Mouse (Mus musculus) limb, embryonic 12.5 days (tissue): ENCODE data around the gene Dagla. TPM values are rescaled to one million over a fixed set of nuclear protein-coding genes. Genes with fewer than 3 reads are reported as not detected.

Experiments used
- ATAC-seq: fragments of 200-750 bp; cut with Nextera tagmentation; 2 replicates; pipeline ENCODE4 v1.8.0; 2017; ENCODE audit warnings: low read depth, moderate TSS enrichment; ENCODE audit not compliant: insufficient number of reproducible peaks, insufficient read depth, low FRiP score, low TSS enrichment
- H3K27ac ChIP-seq: fragments of 300-500 bp; sonication (generic); 2 replicates; pipeline ENCODE4 v1.5.1; 2016; ENCODE audit warnings: mild to moderate bottlenecking, moderate library complexity
- H3K27me3 ChIP-seq: fragments of 300-500 bp; sonication (generic); 2 replicates; pipeline ENCODE4 v1.6.1; 2016; ENCODE audit warnings: mild to moderate bottlenecking, moderate library complexity
- H3K36me3 ChIP-seq: fragments of 300-500 bp; sonication (generic); 2 replicates; pipeline ENCODE4 v1.6.1; 2016; ENCODE audit warnings: mild to moderate bottlenecking, moderate library complexity
- H3K4me1 ChIP-seq: fragments of 300-500 bp; sonication (generic); replicated peaks from 2 replicates; pipeline ENCODE4 v1.6.1; 2016
- H3K4me2 ChIP-seq: fragments of 300-500 bp; sonication (generic); 2 replicates; pipeline ENCODE4 v1.6.1; 2016; ENCODE audit warnings: mild to moderate bottlenecking, moderate library complexity
- H3K4me3 ChIP-seq: fragments of 300-500 bp; sonication (generic); replicated peaks from 2 replicates; pipeline ENCODE4 v1.5.1; 2016; ENCODE audit warnings: mild to moderate bottlenecking
- H3K9ac ChIP-seq: fragments of 300-500 bp; sonication (generic); replicated peaks from 2 replicates; pipeline ENCODE4 v1.6.1; 2016; ENCODE audit warnings: mild to moderate bottlenecking, moderate library complexity
- H3K9me3 ChIP-seq: fragments of 300-500 bp; sonication (generic); 2 replicates; pipeline ENCODE4 v1.6.1; 2016; ENCODE audit warnings: mild to moderate bottlenecking, moderate library complexity
- WGBS: fragments of 180-500 bp; shearing (Covaris S2); methylation state at CpG from one replicate; pipeline ENCODE4 v1.1.7; 2016; 5-methylcytosine and 5-hydroxymethylcytosine counted together
- polyA plus RNA-seq: library from polyadenylated mRNA; unstranded; fragments of >200 nt; fragmentation: Nextera tagmentation; extraction: Ambion mirVana; gene quantifications from 2 replicates; pipeline ENCODE4 v1.2.1, GENCODE M21; 2016

Dagla gene
- polyA plus RNA-seq, 1 experiment from 2014 or later, result 1.8 TPM

DNA sequence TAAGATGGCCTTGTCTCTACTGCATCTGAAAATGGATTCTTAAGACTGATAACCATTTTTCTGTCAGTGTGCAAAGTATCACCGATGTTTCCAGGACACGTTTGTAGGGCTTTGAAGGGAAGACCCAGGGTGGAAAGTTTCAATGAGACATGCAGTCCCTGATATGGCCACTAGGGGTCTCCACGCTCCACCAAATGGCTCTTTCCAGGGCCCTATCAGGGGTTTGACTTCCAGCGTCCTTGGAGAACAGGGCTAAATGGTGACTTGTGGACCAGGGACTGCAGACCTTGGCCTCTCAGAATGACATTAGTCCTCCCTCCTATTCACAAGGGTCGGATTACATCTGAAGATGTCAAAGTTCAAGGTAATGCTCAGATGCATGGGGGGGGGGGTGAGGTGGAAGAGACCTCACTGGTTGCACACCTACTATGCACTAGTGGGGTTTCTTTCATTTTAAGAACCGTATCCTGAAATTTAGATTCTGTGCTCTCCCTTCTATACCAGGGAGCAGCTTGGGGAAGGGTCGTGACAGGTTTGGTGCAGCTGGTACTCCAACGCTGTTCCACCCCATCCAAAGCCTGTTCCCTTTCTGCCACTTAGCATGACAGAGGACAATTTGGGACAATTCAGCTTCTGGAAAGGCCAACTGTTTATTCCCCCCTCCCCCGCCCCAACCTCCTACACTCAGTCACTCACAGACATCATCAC, 29.0 kb upstream of the Dagla start:
- H3K27ac ChIP-seq, result no peak overlapping the region
- no peaks in the 10 kb centered on the region for H3K9me3 ChIP-seq
- peaks cover 53% of the 10 kb centered on the region for H3K27me3 ChIP-seq
- no peaks in the 10 kb centered on the region for H3K4me1 ChIP-seq
- WGBS, result 40% methylated on average over 9 of the region's 9 CpGs
- no peak overlapping the region for H3K4me2 ChIP-seq
- H3K4me3 ChIP-seq, result no peak overlapping the region
- H3K36me3 ChIP-seq, result no peaks in the 10 kb centered on the region
- ATAC-seq, result no peak
- H3K9ac ChIP-seq, result no peak overlapping the region

DNA sequence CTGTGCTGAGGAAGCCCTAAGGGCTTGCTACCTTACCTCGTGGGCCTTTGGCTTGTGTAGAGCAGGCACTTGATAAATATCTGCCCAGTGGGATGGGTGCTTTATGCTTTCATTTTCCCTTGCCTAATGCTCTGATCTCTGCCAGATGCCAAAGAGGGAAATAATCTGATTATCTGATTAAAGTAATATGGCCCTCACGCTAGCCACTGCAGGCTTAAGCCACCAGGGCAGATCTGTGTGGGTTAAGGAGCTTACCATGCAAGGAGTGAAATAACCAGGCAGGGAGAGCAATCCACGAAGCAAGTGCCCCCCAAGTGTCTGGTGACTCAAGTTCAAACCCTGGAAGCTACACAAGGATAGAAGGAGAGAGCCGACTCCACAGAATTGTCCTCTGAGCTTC, 27.0 kb upstream of the Dagla start:
- Histone ChIP-seq H3K36me3 (no peaks in the 10 kb centered on the region), H3K4me1 (0 out of 2 replicates have a peak, but pooled peaks cover under 1% of the 10 kb centered on the region), H3K9ac (no peak overlapping the region), H3K4me3 (no peak overlapping the region), H3K27ac (no peak overlapping the region), H3K9me3 (no peaks in the 10 kb centered on the region), H3K4me2 (no peak overlapping the region), H3K27me3 (peaks cover 39% of the 10 kb centered on the region)
- ATAC-seq, result no peak
- 66% methylated on average over 4 of the region's 4 CpGs for WGBS

DNA sequence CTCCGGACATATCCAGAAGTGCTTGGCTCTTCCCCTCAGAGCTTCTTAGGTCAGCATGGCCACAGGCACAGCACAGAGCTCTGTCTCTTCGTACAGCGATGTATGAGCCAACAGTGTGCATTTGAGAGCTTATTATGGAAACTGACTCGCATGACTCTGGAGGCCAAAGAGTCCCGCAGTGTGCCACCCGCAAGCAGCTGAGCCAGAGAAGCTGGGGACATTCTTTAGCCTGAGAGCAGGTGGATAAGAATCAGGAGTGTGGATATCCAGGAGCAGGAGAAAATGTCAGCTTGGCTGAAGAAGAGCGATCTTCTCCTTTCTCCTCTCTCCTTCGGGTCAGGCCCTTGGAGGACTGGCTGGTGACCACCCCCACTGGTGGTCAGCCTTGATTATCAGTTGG, 24.4 kb upstream of the Dagla start:
- no peak for ATAC-seq
- Histone ChIP-seq H3K9me3 (no peaks in the 10 kb centered on the region), H3K27ac (no peak overlapping the region), H3K4me2 (no peak overlapping the region), H3K4me1 (0 out of 2 replicates have a peak, but pooled peaks cover 8% of the 10 kb centered on the region), H3K36me3 (no peaks in the 10 kb centered on the region), H3K9ac (no peak overlapping the region), H3K4me3 (no peak overlapping the region), H3K27me3 (peaks cover 26% of the 10 kb centered on the region)
- WGBS, result 85% methylated on average over 8 of the region's 8 CpGs

DNA sequence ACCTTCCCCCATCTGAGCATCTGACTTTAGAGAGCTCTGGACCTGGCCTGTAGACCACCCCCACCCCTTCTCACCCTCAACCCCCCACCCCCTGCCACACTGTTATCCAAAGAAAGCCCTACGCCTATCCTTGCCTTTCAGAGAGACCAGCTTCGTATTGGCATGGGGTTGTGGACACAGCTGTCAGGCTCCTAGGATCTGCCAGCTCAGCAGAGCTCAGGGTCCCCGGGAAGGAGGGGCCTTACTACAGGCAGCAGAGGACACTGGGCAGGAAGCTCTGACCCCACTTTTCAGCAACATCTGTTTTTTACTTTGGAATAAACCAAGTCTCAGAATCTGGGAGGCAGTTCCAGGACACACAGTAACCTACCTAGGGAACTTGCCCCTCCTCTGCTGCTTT, 21.9 kb upstream of the Dagla start:
- WGBS, result 53% methylated on average over 3 of the region's 3 CpGs
- Histone ChIP-seq H3K4me1 (0 out of 2 replicates have a peak, but pooled peaks cover 8% of the 10 kb centered on the region), H3K27me3 (peaks cover 17% of the 10 kb centered on the region), H3K4me2 (no peak overlapping the region), H3K27ac (no peak overlapping the region), H3K9me3 (no peaks in the 10 kb centered on the region), H3K9ac (0 out of 2 replicates have a peak overlapping the region, but pooled peaks have one; percentile 19), H3K4me3 (no peak overlapping the region), H3K36me3 (no peaks in the 10 kb centered on the region)
- no peak for ATAC-seq

DNA sequence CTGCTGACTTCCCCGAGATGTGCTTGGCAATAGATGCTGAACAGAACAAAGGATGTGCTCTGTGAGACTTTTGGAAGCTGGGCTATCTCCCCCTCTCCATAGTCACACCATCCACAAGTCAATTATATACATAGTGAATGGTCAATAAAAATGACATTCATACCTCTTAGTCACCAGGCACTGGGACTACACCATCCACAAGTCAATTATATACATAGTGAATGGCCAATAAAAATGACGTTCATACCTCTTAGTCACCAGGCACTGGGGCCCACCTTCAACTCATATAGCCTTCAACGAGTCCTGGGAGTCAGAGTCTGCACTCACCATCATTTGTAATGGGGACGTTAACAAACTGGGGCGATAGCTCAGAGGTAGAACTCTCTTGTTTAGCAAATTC, 19.2 kb upstream of the Dagla start:
- H3K4me1 ChIP-seq, result 0 out of 2 replicates have a peak, but pooled peaks cover 8% of the 10 kb centered on the region
- no peaks in the 10 kb centered on the region for H3K9me3 ChIP-seq
- H3K27me3 ChIP-seq, result peaks cover 2% of the 10 kb centered on the region; the same call in 1 of the 2 replicates
- no peaks in the 10 kb centered on the region for H3K36me3 ChIP-seq
- H3K9ac ChIP-seq, result no peak overlapping the region
- H3K27ac ChIP-seq, result no peak overlapping the region
- ATAC-seq, result no peak
- WGBS, result 72% methylated on average over 5 of the region's 5 CpGs
- no peak overlapping the region for H3K4me2 ChIP-seq
- no peak overlapping the region for H3K4me3 ChIP-seq

DNA sequence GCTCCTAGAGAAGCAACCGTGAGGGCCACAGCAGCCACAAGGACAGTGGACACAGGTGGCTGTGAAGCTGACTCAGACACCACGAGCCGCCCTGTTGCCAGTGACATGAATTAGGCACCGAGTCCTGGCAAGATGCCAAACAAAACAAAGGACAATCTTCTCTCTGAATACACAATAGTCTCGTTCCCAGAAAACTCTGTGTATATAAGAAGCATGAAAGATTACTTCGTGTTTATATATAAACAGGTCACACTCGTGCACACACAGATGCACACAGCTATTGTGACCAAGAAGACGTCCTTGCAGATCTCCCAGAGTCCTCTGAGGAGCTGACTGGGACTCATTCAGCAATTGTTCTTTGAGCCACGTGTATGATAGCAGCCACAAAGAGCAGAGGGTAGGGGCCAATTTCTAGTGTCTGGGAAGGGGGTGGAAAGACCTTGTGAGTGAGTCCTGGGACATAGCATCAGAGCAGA, 18.7 kb upstream of the Dagla start:
- no peak overlapping the region for H3K4me2 ChIP-seq
- no peaks in the 10 kb centered on the region for H3K27me3 ChIP-seq
- H3K36me3 ChIP-seq, result no peaks in the 10 kb centered on the region
- no peak overlapping the region for H3K9ac ChIP-seq
- H3K4me1 ChIP-seq, result 0 out of 2 replicates have a peak, but pooled peaks cover 8% of the 10 kb centered on the region
- ATAC-seq, result no peak
- H3K27ac ChIP-seq, result no peak overlapping the region
- WGBS, result 64% methylated on average over 9 of the region's 9 CpGs
- H3K4me3 ChIP-seq, result no peak overlapping the region
- H3K9me3 ChIP-seq, result no peaks in the 10 kb centered on the region

DNA sequence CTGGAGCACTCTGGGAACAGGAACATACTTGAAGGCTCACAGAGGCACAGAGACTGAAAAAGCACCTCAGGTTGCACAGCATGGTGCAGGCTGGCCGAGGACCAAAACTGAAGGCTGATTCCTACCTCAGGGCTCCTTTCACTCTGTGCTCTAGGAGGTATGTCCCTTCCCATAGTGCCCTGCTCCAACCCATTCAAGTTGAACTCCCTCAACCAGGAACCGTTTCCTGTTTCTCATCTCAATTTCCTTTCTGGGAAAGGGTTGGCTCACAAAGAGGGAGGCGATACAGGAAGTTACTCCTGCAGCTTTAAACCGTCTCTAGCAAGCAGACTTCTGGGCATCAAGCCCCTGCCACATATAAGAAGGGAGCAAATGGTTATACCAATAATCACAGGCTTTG, 13.1 kb upstream of the Dagla start:
- H3K36me3 ChIP-seq, result no peaks in the 10 kb centered on the region
- no peaks in the 10 kb centered on the region for H3K27me3 ChIP-seq
- H3K27ac ChIP-seq, result no peak overlapping the region
- 67% methylated on average over 4 of the region's 4 CpGs for WGBS
- no peak overlapping the region for H3K9ac ChIP-seq
- H3K4me3 ChIP-seq, result no peak overlapping the region
- no peaks in the 10 kb centered on the region for H3K9me3 ChIP-seq
- no peak for ATAC-seq
- H3K4me2 ChIP-seq, result no peak overlapping the region
- no peaks in the 10 kb centered on the region for H3K4me1 ChIP-seq

DNA sequence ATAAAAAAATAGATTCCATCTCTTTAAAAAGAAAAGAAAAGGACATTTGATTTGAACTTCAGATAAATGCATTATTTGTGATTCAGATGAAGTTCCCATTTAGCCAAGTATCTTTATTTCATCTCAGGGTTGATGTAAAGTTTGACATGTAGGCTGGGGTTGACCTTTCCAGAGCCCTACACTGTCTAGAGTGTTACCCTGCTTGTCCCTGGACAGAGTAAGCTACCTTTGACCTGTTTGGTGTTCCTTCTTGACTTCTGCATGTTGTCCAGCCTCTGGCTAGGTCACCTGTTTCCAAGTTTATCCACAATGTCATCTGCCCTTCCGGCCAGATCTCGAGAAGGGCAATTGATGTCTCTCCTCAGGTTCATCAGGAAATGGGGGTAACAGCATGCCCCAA, 12.7 kb upstream of the Dagla start:
- H3K4me3 ChIP-seq, result no peak overlapping the region
- no peaks in the 10 kb centered on the region for H3K4me1 ChIP-seq
- no peak overlapping the region for H3K4me2 ChIP-seq
- WGBS, result 93% methylated on average over 2 of the region's 2 CpGs
- no peak for ATAC-seq
- no peaks in the 10 kb centered on the region for H3K9me3 ChIP-seq
- no peaks in the 10 kb centered on the region for H3K27me3 ChIP-seq
- no peak overlapping the region for H3K9ac ChIP-seq
- no peak overlapping the region for H3K27ac ChIP-seq
- H3K36me3 ChIP-seq, result no peaks in the 10 kb centered on the region

DNA sequence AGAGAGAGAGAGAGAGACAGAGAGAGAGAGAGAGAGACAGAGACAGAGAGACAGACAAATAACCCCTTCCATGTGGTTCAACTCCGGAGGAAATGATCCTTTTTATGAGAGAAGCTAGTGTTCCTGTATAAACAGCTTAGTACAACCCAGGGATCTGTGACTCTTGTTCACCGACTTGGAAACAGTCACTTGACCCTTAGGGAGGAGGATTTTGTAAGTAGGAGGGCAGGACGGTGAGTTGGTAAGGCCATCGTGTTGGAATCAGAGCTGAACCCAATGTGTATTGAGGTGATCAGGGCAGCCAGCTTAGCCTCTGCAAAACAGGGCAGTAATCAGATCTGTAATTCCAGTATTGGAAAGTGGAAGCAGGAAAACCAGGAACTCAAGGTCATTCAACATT, 12.3 kb upstream of the Dagla start:
- ATAC-seq, result no peak
- WGBS, result 47% methylated on average over 4 of the region's 4 CpGs

GRCm38 (mm10) chr19:10312072-10312471, 7.4 kb upstream of the Dagla start:
- Histone ChIP-seq H3K36me3 (no peaks in the 10 kb centered on the region), H3K27me3 (peaks cover 8% of the 10 kb centered on the region), H3K4me3 (no peak overlapping the region), H3K4me2 (no peak overlapping the region), H3K4me1 (0 out of 2 replicates have a peak, but pooled peaks cover 3% of the 10 kb centered on the region), H3K27ac (no peak overlapping the region), H3K9me3 (no peaks in the 10 kb centered on the region), H3K9ac (no peak overlapping the region)
- ATAC-seq, result no peak
- 70% methylated on average over 8 of the region's 8 CpGs for WGBS

More for the DNA sequence above, 12.3 kb upstream of the Dagla start:
- Histone ChIP-seq H3K4me3 (no peak overlapping the region), H3K9me3 (no peaks in the 10 kb centered on the region), H3K4me1 (no peaks in the 10 kb centered on the region), H3K4me2 (no peak overlapping the region), H3K36me3 (no peaks in the 10 kb centered on the region), H3K27me3 (no peaks in the 10 kb centered on the region), H3K27ac (no peak overlapping the region), H3K9ac (no peak overlapping the region)

GRCm38 (mm10) chr19:10308990-10309389, 4.3 kb upstream of the Dagla start:
- no peak overlapping the region for H3K4me3 ChIP-seq
- H3K4me2 ChIP-seq, result no peak overlapping the region
- WGBS, result 58% methylated on average over 2 of the region's 2 CpGs
- no peaks in the 10 kb centered on the region for H3K36me3 ChIP-seq
- H3K9ac ChIP-seq, result no peak overlapping the region
- H3K27ac ChIP-seq, result no peak overlapping the region
- peaks cover 12% of the 10 kb centered on the region; the same call in 1 of the 2 replicates for H3K4me1 ChIP-seq
- no peak for ATAC-seq
- H3K9me3 ChIP-seq, result no peaks in the 10 kb centered on the region
- H3K27me3 ChIP-seq, result peaks cover 36% of the 10 kb centered on the region

DNA sequence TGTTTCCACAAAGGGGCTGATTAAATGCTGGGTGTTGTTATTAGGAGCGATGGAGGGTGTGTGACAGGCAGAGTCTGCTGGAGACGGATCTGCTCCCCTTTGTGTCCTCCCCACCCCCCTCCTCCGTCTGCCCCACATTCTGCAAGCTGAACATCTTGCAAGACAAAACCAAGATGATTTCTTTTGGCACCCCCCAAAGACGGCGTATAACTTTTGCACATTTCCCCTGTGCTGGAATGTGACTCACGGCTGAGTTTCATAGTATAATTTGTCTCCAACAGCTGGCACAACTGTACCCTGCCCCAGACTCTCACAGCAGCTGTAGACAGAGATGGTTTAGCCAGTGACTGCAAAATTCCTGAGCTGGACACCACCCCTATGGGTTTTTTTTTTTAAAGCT, 3.3 kb upstream of the Dagla start:
- Histone ChIP-seq H3K9me3 (no peaks in the 10 kb centered on the region), H3K4me2 (no peak overlapping the region), H3K9ac (no peak overlapping the region), H3K36me3 (no peaks in the 10 kb centered on the region), H3K27me3 (peaks cover 47% of the 10 kb centered on the region), H3K4me3 (no peak overlapping the region), H3K4me1 (peaks cover 12% of the 10 kb centered on the region; the same call in 1 of the 2 replicates), H3K27ac (no peak overlapping the region)
- no peak for ATAC-seq
- WGBS, result 54% methylated on average over 6 of the region's 6 CpGs
